Mouse (Mus musculus): ENCODE data around the gene Sema3g. TPM values are rescaled to one million over a fixed set of nuclear protein-coding genes. Genes with fewer than 3 reads are reported as not detected.
A peak's percentile ranks its signal among the peaks of the same experiment; 100 is the strongest.

Sema3g gene
- polyA plus RNA-seq, 1 experiment, result 0.90 TPM

DNA sequence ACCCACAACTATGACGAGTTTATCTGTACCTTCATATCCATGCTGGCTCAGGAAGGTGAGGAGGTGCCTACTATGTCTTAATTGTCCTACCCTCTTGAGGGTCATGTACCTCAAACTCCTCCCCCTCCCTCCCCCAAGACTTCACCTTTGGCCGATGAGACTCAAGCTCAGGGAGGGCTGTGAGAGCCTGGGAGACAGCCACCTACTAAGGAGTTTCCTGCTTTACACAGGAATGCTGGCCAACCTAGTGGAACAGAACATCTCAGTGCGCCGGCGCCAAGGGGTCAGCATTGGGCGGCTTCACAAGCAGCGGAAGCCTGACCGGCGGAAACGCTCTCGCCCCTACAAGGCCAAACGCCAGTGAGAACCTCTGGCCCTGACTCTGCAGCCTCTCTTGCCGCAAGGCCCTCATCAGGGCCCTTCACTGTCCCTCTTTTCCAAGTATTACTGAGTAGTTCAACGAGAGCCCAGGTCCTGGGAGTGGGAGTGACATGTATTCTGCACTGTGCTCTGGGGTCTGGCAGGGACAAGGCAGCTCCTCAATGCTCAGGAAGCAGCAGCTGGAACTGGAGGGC lies 40.9 kb downstream of the Sema3g start:
- TF ChIP-seq CTCF (IDR thresholded peaks at IDR 0.05; ENCODE audit: borderline replicate concordance, insufficient read depth, low read length) (no peak), POLR2A (IDR thresholded peaks at IDR 0.05; ENCODE audit: low read depth, low read length) (no peak)
- Histone ChIP-seq H3K4me1 (ENCODE audit: control insufficient read depth, insufficient read depth, low read length) (no peaks in the 10 kb centered on the region), H3K4me3 (ENCODE audit: insufficient read depth, low read length) (no peak overlapping the region), H3K27ac (ENCODE audit: insufficient read depth, low read length) (no peak overlapping the region)

DNA sequence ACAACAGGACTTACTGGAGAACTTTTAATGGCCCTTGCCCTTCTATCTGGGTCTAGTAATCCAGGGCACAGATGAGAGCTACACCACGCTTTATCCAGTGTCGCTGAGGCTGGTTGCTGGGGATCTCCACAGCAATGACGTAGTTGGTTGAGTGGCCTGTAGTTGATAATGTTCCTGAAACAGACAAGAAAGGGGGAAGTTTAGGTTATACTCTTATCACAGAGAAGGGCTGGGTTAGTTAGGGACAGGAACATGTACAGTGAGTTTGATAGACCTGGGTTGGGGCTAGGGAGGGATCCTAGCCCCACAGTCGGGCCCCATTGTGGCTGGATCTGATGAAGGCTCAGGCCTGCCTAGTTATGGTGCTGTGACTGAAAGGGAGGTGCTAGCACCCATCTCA lies 42.7 kb downstream of the Sema3g start:
- H3K4me3 ChIP-seq (ENCODE audit: insufficient read depth, low read length), result no peak overlapping the region
- H3K27ac ChIP-seq (ENCODE audit: insufficient read depth, low read length), result no peak overlapping the region
- H3K4me1 ChIP-seq (ENCODE audit: control insufficient read depth, insufficient read depth, low read length), result no peaks in the 10 kb centered on the region
- TF ChIP-seq POLR2A (IDR thresholded peaks at IDR 0.05; ENCODE audit: low read depth, low read length), result no peak
- TF ChIP-seq CTCF (IDR thresholded peaks at IDR 0.05; ENCODE audit: borderline replicate concordance, insufficient read depth, low read length), result no peak

DNA sequence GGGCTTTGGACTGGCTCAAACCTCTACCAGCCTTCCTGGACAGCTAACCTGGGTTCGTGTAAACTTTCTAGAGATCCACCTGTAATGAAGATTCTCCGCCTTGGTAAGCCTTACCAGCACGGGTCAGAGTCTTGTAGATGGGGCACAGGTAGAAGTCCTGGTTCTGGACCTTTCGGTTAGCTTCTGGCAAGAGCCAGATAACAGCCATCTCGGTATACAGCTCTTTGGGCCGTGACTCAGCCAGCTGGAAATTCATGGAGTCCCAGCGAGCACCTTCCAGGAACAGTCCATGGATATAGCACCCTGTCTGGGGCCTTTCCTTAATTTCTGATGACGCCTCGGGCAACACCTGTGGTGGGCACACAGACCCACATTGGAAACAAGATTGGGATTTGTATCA lies 43.3 kb downstream of the Sema3g start:
- Histone ChIP-seq H3K27ac (ENCODE audit: insufficient read depth, low read length) (no peak overlapping the region), H3K4me3 (ENCODE audit: insufficient read depth, low read length) (no peak overlapping the region), H3K4me1 (ENCODE audit: control insufficient read depth, insufficient read depth, low read length) (no peaks in the 10 kb centered on the region)
- TF ChIP-seq POLR2A (IDR thresholded peaks at IDR 0.05; ENCODE audit: low read depth, low read length) (no peak), CTCF (IDR thresholded peaks at IDR 0.05; ENCODE audit: borderline replicate concordance, insufficient read depth, low read length) (no peak)

DNA sequence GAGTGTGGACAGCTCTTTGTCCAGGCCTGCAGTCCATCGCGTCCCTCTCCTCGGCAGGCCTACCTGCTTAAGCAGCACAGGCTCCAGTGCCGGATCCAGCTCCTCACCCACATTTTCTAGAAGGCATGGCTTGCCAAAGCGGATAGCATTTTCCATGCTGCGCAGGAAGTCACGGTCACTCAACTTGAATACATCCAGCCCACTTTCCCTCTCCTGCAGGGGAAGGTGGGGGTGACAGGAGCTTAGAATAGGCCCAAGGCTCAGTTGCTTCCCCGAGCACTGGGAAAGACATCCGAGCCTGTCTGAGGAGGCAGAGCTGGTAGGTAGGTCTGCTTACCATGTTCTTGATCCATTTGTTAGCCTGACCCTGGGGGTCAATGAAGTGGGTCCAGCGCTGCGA lies 50.0 kb downstream of the Sema3g start:
- Histone ChIP-seq H3K4me1 (ENCODE audit: control insufficient read depth, insufficient read depth, low read length) (no peaks in the 10 kb centered on the region), H3K4me3 (ENCODE audit: insufficient read depth, low read length) (no peak overlapping the region)
- TF ChIP-seq POLR2A (IDR thresholded peaks at IDR 0.05; ENCODE audit: low read depth, low read length), result no peak
- TF ChIP-seq CTCF (IDR thresholded peaks at IDR 0.05; ENCODE audit: borderline replicate concordance, insufficient read depth, low read length), result no peak

DNA sequence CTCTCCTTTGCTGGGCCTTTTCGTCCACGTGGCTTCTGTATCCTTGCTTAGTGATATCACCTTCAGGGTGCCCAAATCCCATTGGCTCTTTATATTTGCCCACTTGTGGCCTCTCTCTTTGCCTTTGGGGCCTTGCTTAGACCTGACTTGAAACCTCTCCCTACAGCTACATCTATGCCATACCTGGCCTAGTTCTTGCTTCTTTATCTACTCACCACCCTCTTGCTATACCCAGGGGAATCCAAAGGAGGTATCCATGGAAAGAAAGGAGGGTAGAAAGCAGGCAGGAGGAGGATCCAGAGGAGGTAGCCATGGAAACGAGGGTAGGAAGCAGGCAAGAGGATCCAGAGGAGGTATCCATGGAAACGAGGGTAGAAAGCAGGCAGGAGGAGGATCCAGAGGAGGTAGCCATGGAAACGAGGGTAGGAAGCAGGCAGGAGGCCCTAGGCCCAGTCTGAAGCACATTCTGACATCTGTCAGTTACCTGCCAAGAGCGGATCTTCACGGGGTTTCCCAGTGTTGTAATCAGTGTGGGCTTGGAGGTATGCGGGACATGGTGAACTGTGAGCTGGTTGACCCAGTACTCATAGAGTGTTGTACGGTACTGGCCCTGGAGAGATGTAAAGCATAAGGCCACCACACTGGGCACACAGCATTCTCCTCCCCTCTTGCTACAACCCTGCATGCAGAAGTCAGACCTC lies 50.8 kb downstream of the Sema3g start:
- no peak overlapping the region for H3K4me3 ChIP-seq (ENCODE audit: insufficient read depth, low read length)
- H3K27ac ChIP-seq (ENCODE audit: insufficient read depth, low read length), result no peak overlapping the region
- H3K4me1 ChIP-seq (ENCODE audit: control insufficient read depth, insufficient read depth, low read length), result no peaks in the 10 kb centered on the region
- TF ChIP-seq CTCF (IDR thresholded peaks at IDR 0.05; ENCODE audit: borderline replicate concordance, insufficient read depth, low read length) (no peak), POLR2A (IDR thresholded peaks at IDR 0.05; ENCODE audit: low read depth, low read length) (no peak)

More for the DNA sequence above, 50.0 kb downstream of the Sema3g start:
- H3K27ac ChIP-seq (ENCODE audit: insufficient read depth, low read length), result no peak overlapping the region

DNA sequence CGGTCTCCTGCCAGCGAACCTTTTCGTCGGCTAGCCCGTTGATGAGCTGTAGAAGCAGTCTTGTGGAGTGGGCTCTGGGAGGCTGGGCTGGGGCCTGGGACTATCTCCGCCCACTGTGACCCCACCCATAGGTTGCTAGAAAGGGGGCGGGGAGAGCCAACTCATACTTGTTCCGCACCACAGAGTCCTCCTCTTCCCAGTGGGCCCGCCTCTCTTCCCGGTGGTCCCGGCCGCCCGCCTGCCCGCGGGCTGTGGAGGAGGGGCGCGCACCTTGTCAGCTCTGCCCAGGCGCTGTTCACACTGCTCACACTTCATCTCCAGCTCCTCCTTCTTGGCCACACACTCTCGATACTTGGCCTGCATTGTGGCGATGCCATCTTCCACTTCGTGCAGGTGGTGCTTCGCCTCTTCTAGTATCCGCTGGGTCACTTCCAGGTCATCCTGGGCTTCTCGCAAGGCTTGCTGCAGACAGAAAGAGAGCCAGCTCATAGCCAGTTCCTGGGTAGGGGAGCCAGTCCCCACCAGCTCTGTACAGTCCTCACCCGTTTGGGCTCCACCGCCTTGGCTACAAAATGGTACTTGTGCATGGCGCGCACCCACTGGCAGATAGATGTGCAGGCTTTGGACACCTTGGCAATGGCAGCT lies 51.9 kb downstream of the Sema3g start:
- Histone ChIP-seq H3K4me1 (ENCODE audit: control insufficient read depth, insufficient read depth, low read length) (no peaks in the 10 kb centered on the region), H3K27ac (ENCODE audit: insufficient read depth, low read length) (no peak overlapping the region), H3K4me3 (ENCODE audit: insufficient read depth, low read length) (no peak overlapping the region)
- TF ChIP-seq CTCF (IDR thresholded peaks at IDR 0.05; ENCODE audit: borderline replicate concordance, insufficient read depth, low read length) (no peak), POLR2A (IDR thresholded peaks at IDR 0.05; ENCODE audit: low read depth, low read length) (no peak)

DNA sequence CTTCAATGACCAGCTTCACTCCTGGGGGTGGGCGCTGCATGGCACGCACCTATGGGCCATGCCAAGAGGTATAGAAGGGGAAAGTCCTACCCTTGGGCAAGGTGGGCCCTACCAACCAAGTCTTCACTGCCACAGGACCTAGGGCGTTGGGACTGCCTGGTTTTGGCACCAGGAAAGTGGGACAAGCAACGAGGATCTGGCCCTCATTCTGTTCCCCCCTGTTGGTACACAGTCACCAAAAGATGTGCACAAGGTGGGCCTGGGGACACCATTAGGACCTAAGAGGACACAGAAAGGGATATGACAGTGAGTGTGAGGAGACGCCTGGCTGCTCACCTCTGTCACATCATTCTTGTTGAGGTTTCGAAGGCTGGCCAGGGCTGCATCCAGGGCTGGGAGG lies 53.5 kb downstream of the Sema3g start:
- H3K4me1 ChIP-seq (ENCODE audit: control insufficient read depth, insufficient read depth, low read length), result no peaks in the 10 kb centered on the region
- TF ChIP-seq CTCF (IDR thresholded peaks at IDR 0.05; ENCODE audit: borderline replicate concordance, insufficient read depth, low read length) (no peak), POLR2A (IDR thresholded peaks at IDR 0.05; ENCODE audit: low read depth, low read length) (no peak)
- H3K4me3 ChIP-seq (ENCODE audit: insufficient read depth, low read length), result no peak overlapping the region
- H3K27ac ChIP-seq (ENCODE audit: insufficient read depth, low read length), result no peak overlapping the region

DNA sequence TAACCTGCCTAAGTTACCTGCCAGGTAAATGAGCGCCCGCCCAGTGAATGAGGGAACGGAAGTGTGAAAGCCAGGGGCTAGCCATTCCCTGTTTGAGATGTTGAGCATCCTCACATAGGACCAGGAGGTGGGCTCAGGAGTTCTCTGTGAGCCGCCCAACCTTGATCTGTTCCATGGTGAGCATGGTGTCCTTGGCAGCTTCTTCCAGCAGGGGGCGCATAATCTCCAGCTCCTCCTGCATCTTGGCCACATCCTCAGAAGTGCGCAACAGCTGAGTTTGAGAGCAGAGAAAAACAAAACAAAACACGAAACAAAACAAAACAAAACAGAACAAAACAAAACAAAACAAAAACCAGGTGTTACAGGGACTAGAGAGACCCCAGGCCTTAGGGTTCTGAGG lies 54.5 kb downstream of the Sema3g start:
- TF ChIP-seq POLR2A (IDR thresholded peaks at IDR 0.05; ENCODE audit: low read depth, low read length), result no peak
- TF ChIP-seq CTCF (IDR thresholded peaks at IDR 0.05; ENCODE audit: borderline replicate concordance, insufficient read depth, low read length), result peak; percentile 92
- no peak overlapping the region for H3K27ac ChIP-seq (ENCODE audit: insufficient read depth, low read length)
- no peaks in the 10 kb centered on the region for H3K4me1 ChIP-seq (ENCODE audit: control insufficient read depth, insufficient read depth, low read length)
- no peak overlapping the region for H3K4me3 ChIP-seq (ENCODE audit: insufficient read depth, low read length)

Other genes starting within 250 kb of the Sema3g start
- gene Glt8d1, start 216.5 kb upstream of the Sema3g start, polyA plus RNA-seq (2011; ENCODE audit: insufficient read length, low read depth, missing spikeins), result 64.2 and 76.1 TPM in 2 replicates
- gene Spcs1, start 216.2 kb upstream of the Sema3g start, polyA plus RNA-seq (2011; ENCODE audit: insufficient read length, low read depth, missing spikeins), result 465 and 483 TPM in 2 replicates
- 83.9 and 99.0 TPM in 2 replicates for gene Pbrm1, start 198.7 kb upstream of the Sema3g start, polyA plus RNA-seq (2011; ENCODE audit: insufficient read length, low read depth, missing spikeins)
- gene Gnl3, start 198.7 kb upstream of the Sema3g start, polyA plus RNA-seq (2011; ENCODE audit: insufficient read length, low read depth, missing spikeins), result 151 and 168 TPM in 2 replicates
- gene Smim4, start 88.9 kb upstream of the Sema3g start, polyA plus RNA-seq (2011; ENCODE audit: insufficient read length, low read depth, missing spikeins), result 30.6 and 33.4 TPM in 2 replicates
- gene Nt5dc2, start 86.8 kb upstream of the Sema3g start, polyA plus RNA-seq (2011; ENCODE audit: insufficient read length, low read depth, missing spikeins), result 86.1 and 119 TPM in 2 replicates
- 1.7 and 7.3 TPM in 2 replicates for gene Stab1, start 49.2 kb upstream of the Sema3g start, polyA plus RNA-seq (2011; ENCODE audit: insufficient read length, low read depth, missing spikeins)
- 2.4 and 3.0 TPM in 2 replicates for gene Tnnc1, start 9.5 kb upstream of the Sema3g start, polyA plus RNA-seq (2011; ENCODE audit: insufficient read length, low read depth, missing spikeins)
- 457 and 524 TPM in 2 replicates for gene Nisch, start 914 bp upstream of the Sema3g start, polyA plus RNA-seq (2011; ENCODE audit: insufficient read length, low read depth, missing spikeins)
- gene Phf7, start 33.5 kb downstream of the Sema3g start, polyA plus RNA-seq (2011; ENCODE audit: insufficient read length, low read depth, missing spikeins), result 5.9 and 6.5 TPM in 2 replicates
- gene Bap1, start 33.6 kb downstream of the Sema3g start, polyA plus RNA-seq (2011; ENCODE audit: insufficient read length, low read depth, missing spikeins), result 26.3 and 37.4 TPM in 2 replicates
- 0.40 and 1.5 TPM in 2 replicates for gene Dnah1, start 106.0 kb downstream of the Sema3g start, polyA plus RNA-seq (2011; ENCODE audit: insufficient read length, low read depth, missing spikeins)
- gene Capn7, start 118.8 kb downstream of the Sema3g start, polyA plus RNA-seq (2011; ENCODE audit: insufficient read length, low read depth, missing spikeins), result 38.1 and 46.0 TPM in 2 replicates
- gene Sh3bp5, start 218.2 kb downstream of the Sema3g start, polyA plus RNA-seq (2011; ENCODE audit: insufficient read length, low read depth, missing spikeins), result 25.0 and 29.1 TPM in 2 replicates